Mouse (Mus musculus): ENCODE measurements around the gene Gm28372.
A peak's percentile ranks its signal among the peaks of the same experiment; 100 is the strongest.

The Gm28372 gene

DNA sequence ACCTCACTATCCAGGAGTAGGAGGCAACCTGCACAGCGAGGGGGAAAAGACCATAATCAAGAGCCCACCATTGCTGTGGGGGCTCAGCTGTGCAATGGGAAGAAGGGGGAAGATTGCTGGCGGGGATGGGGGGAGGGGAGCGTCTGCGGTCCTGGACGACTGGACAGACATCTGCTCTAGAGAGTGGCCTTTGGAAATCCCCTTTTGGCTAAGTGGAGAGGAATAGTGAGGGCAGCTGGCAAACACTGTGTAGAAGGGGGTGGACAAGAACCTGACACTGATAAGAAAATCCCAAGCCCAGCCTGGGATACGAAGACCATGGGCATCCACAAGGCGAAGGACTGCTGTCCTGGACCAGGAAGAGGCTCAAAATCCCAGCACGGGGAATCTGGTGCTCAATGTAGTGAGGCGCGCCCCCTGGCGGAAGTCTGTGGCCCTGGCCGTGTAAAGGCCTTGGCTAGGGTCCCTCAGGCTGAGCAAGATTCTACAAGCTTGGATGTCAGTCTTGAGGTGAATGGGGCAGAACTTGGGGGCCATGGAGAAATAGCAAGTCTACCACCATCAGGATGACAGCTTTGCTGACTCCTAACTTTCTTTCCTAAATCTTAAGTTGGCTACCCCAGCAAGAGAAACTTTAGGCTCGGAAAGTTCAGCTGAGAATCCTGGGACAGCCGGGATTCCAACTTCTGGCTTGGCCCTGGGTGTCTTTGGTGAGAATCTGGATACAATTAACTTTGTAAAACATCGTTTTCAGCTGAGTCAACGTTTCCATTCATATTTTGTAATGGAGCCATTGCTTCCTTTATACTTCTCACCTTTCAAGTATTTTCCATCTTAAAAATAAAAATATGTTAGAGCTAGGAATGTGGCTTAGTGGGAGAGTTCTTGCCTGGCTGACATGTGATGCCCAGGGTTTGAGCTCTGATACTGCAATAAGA is 6.8 kb downstream of the Gm28372 start:
- DNase-seq (ENCODE audit: low read depth, low spot score), result peak; percentile 66

GRCm38 (mm10) chr2:130412775-130413174 is 7.7 kb downstream of the Gm28372 start:
- no peak for DNase-seq (ENCODE audit: low read depth, low spot score)

GRCm38 (mm10) chr2:130414094-130414856 is 9.2 kb downstream of the Gm28372 start:
- DNase-seq (ENCODE audit: low read depth, low spot score), result no peak

GRCm38 (mm10) chr2:130421781-130422620 is 17.0 kb downstream of the Gm28372 start:
- no peak for DNase-seq (ENCODE audit: low read depth, low spot score)

- peak; percentile 70 for DNase-seq (ENCODE audit: low read depth, low spot score)
These were observed 18.5 kb downstream of the Gm28372 start for GRCm38 (mm10) chr2:130423397-130424125.

- peak; percentile 88 for DNase-seq (ENCODE audit: low read depth, low spot score)
These were observed 19.3 kb downstream of the Gm28372 start, which contains the start of the genes Vps16 and Pced1a for GRCm38 (mm10) chr2:130424126-130424853. Gene Vps16, plus strand, starts transcription at chr2:130424339. Gene Pced1a, minus strand, starts transcription at chr2:130424701.

- DNase-seq (ENCODE audit: low read depth, low spot score), result no peak
These were observed 20.1 kb downstream of the Gm28372 start for GRCm38 (mm10) chr2:130425112-130425511.

GRCm38 (mm10) chr2:130429851-130430250 is 24.8 kb downstream of the Gm28372 start:
- DNase-seq (ENCODE audit: low read depth, low spot score), result no peak

DNA sequence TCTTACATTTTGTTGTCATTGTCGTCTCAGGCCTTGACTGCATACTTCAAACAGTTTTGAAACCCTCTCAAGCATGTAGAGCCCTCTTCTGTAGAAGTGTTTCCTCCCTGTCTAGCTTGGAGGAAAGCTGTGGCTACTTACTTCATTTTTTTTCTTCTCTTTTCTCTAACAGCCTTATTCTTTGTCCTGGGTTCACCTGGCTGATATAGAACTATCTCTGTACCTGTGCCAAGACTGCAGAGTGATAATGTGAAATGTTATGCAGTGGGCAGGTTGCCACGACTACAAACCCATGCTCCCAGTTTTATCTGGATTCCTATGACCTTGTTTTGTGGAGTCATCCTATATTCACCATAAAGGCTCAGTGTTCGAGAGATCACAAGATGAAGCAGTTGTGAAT is 25.4 kb downstream of the Gm28372 start:
- DNase-seq (ENCODE audit: low read depth, low spot score), result no peak

GRCm38 (mm10) chr2:130432157-130432556 is 27.1 kb downstream of the Gm28372 start:
- DNase-seq (ENCODE audit: low read depth, low spot score), result no peak

DNA sequence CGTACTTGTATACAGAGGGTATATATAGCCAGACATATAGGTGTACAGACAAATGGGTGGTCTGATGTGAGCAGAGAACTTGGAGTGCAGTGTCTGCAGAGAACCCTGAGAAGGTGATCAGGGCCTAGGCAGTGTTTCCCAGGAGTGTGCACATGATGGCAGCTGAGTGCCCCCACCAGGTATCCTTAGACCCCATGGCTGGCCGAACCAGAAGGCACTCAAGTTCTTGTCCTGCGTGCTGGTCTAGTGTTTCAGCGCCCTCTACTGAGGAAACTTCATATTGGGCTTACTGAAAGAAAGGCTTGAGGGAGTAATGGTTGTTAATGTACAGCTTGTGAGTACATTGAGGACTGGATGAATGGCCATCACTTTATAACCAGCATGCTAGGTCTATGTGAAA is 28.1 kb downstream of the Gm28372 start:
- no peak for DNase-seq (ENCODE audit: low read depth, low spot score)

DNA sequence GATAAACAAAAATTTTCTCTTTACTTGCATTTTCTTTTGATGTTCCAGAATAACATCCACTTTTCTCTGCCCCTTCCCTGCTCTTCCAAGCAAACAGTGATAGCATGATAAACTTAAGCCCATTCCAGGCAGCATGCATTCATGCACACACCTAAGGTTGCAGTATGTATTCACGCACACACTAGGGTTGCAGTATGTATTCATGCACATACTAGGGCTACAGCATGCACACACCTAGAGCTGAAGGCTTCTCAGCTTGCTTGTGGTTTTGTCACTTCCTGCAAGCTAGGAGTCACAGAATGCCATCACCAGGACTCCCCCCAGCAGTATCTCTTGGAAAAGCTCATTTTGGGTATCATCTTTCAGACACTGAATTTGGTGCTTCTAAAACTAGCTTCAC is 31.7 kb downstream of the Gm28372 start:
- DNase-seq (ENCODE audit: low read depth, low spot score), result no peak

DNA sequence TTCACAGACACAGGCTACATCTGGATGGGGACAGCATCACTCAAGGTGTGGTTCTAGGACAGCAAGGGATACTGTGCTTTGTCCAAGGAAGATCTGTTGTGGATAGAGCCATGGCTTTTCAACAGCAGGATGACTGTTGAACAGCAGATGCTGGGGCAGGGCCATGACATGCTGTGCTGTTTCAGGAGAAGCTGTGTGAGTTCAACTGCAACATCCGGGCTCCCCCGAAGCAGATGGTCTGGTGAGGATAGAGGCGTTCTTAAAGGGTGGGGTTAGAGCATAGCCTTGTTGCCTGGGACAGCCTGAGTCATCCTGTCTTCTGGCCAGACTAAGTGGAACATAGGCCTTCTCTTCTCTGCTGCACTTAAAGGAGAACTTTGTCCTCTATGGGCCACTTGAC is 33.8 kb downstream of the Gm28372 start:
- no peak for DNase-seq (ENCODE audit: low read depth, low spot score)

DNA sequence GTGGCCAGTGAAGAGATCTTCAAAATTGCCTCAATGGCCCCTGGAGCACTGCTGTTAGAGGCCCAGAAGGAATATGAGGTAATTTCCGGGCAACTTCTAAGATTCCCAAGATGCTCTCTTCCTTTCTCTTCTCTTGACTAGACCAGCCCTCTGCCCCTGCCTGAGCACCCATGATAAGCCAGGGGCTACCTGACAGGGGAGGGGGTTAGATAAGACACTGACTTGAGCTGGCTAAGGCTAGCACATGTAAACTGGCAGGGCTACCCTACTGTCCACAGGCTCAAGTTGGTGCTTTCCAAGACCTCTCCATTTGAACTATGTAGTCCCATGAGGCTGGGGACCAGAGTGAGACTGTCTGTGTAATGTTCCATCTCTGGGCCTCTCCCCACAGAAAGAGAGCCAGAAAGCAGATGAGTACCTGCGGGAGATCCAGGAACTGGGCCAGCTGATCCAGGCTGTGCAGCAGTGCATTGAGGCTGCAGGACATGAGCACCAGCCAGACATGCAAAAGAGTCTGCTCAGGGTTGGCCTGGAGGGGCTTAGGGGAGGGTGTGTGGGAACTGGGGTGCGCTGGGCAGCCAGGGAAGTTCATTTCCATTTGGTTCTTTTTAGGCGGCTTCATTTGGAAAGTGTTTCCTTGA is 34.9 kb downstream of the Gm28372 start:
- no peak for DNase-seq (ENCODE audit: low read depth, low spot score)

GRCm38 (mm10) chr2:130442162-130442561 is 37.1 kb downstream of the Gm28372 start:
- DNase-seq (ENCODE audit: low read depth, low spot score), result no peak

- DNase-seq (ENCODE audit: low read depth, low spot score), result no peak
These were observed 43.4 kb downstream of the Gm28372 start for GRCm38 (mm10) chr2:130448449-130448848.

GRCm38 (mm10) chr2:130449021-130449793 is 44.2 kb downstream of the Gm28372 start:
- DNase-seq (ENCODE audit: low read depth, low spot score), result peak; percentile 13

- peak; percentile 84 for DNase-seq (ENCODE audit: low read depth, low spot score)
These were observed 44.9 kb downstream of the Gm28372 start, which contains the start of gene Ptpra for GRCm38 (mm10) chr2:130449794-130450433. Gene Ptpra, plus strand, starts transcription at chr2:130450278.

All from embryo, embryonic 11.5 days (tissue).